Mouse (Mus musculus): ENCODE data around the gene Blcap.

DNA sequence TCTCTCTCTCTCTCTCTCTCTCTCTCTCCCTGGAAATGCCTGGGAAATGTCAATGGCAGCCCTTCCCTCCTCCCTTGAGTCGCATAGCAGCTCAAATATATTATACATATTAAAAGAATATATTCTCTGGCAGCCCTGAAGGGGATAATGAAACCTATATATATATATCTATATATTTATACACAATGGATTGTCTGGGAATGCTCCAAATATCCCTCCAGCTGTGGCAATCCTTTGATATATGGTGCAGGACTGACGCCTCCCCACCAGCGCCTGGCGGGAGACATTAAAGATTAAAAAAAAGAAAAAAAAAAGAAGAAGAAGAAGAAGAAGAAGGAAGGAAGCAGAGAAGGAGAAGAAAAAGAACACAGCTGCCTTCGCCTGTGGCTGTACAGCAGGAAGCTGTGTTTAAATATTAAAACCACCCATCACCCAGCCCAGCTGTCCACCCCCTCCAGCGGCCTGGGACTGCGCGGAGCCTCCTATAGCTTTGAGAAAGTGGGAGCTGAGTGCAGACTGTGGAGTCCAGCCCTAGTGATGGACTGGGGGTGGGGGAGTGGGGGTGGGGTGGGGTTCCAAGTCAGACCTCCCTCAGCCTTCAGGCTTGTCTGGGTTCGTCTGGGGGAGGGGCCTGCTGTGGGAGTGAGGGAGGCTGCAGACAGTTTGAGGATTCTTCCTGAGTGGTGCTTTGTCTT is 36.6 kb upstream of the Blcap start:
- TF ChIP-seq CTCF (IDR thresholded peaks at IDR 0.05; ENCODE audit: low read depth, low read length) = no peak
- TF ChIP-seq POLR2A (IDR thresholded peaks at IDR 0.05; ENCODE audit: insufficient read depth, low read length) = no peak
- TF ChIP-seq EP300 (IDR thresholded peaks at IDR 0.05; ENCODE audit: insufficient read depth, low read depth, low read length) = no peak
